Mouse (Mus musculus) heart, postnatal 0 days (tissue): Measurements from ENCODE around the gene Smad5. TPM values are rescaled to one million over a fixed set of nuclear protein-coding genes. Genes with fewer than 3 reads are reported as not detected.

Experiments
- ATAC-seq: fragments of 200-750 bp; cut with Nextera tagmentation; 2 replicates; pipeline ENCODE4 v1.8.0; 2017; ENCODE audit warnings: low read depth, moderate number of reproducible peaks, moderate library complexity; ENCODE audit not compliant: insufficient read depth
- DNase-seq: peaks from one replicate; pipeline ENCODE4 v3.0.0-alpha.2; 2016; ENCODE audit warnings: low spot score
- H3K27ac ChIP-seq: fragments of 300-500 bp; sonication (generic); 2 replicates; pipeline ENCODE4 v1.5.1; 2014; ENCODE audit warnings: low read depth, mild to moderate bottlenecking
- H3K27me3 ChIP-seq: fragments of 300-500 bp; sonication (generic); 2 replicates; pipeline ENCODE4 v1.6.1; 2014; ENCODE audit warnings: low read length, mixed read lengths; ENCODE audit not compliant: control insufficient read depth, insufficient read depth
- H3K36me3 ChIP-seq: fragments of 300-500 bp; sonication (generic); replicated peaks from 2 replicates; pipeline ENCODE4 v1.6.1; 2014; ENCODE audit warnings: low read length, mixed read lengths; ENCODE audit not compliant: control insufficient read depth, insufficient read depth
- H3K4me1 ChIP-seq: fragments of 300-500 bp; sonication (generic); 2 replicates; pipeline ENCODE4 v1.6.1; 2014; ENCODE audit warnings: antibody characterized with exemption; ENCODE audit not compliant: control insufficient read depth, insufficient read depth
- H3K4me2 ChIP-seq: fragments of 300-500 bp; sonication (generic); 2 replicates; pipeline ENCODE4 v1.6.1; 2014; ENCODE audit warnings: low read depth, mild to moderate bottlenecking, low read length, moderate library complexity
- H3K4me3 ChIP-seq: fragments of 300-500 bp; sonication (generic); 2 replicates; pipeline ENCODE4 v1.5.1; 2014; ENCODE audit warnings: low read depth, low read length
- H3K9ac ChIP-seq: fragments of 300-500 bp; sonication (generic); replicated peaks from 2 replicates; pipeline ENCODE4 v1.6.1; 2014; ENCODE audit warnings: low read depth, low read length, mixed read lengths
- H3K9me3 ChIP-seq: fragments of 300-500 bp; sonication (generic); replicated peaks from 2 replicates; pipeline ENCODE4 v1.6.1; 2016; ENCODE audit warnings: low read length; ENCODE audit not compliant: control insufficient read depth
- CTCF ChIP-seq: IDR thresholded peaks from 2 replicates; pipeline ENCODE4 v1.5.1; 2016; ENCODE audit warnings: antibody characterized with exemption, control low read depth, low read depth
- EP300 ChIP-seq: IDR thresholded peaks from 2 replicates; pipeline ENCODE4 v1.6.1; 2016; ENCODE audit warnings: antibody characterized with exemption, low read depth
- WGBS: fragments of 180-500 bp; shearing (Covaris S2); extraction: QIAGEN DNeasy Blood & Tissue Kit; methylation state at CpG from one replicate; pipeline ENCODE4 v1.1.7; 2014; 5-methylcytosine and 5-hydroxymethylcytosine counted together
- polyA plus RNA-seq: library from polyadenylated mRNA; unstranded; fragments of >200 nt; fragmentation: Nextera tagmentation; extraction: Ambion mirVana; gene quantifications from 2 replicates; pipeline ENCODE4 v1.2.1, GENCODE M21; 2015
- total RNA-seq: library from RNA; depleted of rRNA; stranded (reverse); fragments of >200 nt; gene quantifications from 2 replicates; pipeline ENCODE4 v1.2.3, GENCODE M21; 2014; ENCODE audit warnings: low replicate concordance

Gene Smad5
- total and polyA plus RNA-seq, 2 experiments from 2014 or later = 12.0 to 36.9 TPM

DNA sequence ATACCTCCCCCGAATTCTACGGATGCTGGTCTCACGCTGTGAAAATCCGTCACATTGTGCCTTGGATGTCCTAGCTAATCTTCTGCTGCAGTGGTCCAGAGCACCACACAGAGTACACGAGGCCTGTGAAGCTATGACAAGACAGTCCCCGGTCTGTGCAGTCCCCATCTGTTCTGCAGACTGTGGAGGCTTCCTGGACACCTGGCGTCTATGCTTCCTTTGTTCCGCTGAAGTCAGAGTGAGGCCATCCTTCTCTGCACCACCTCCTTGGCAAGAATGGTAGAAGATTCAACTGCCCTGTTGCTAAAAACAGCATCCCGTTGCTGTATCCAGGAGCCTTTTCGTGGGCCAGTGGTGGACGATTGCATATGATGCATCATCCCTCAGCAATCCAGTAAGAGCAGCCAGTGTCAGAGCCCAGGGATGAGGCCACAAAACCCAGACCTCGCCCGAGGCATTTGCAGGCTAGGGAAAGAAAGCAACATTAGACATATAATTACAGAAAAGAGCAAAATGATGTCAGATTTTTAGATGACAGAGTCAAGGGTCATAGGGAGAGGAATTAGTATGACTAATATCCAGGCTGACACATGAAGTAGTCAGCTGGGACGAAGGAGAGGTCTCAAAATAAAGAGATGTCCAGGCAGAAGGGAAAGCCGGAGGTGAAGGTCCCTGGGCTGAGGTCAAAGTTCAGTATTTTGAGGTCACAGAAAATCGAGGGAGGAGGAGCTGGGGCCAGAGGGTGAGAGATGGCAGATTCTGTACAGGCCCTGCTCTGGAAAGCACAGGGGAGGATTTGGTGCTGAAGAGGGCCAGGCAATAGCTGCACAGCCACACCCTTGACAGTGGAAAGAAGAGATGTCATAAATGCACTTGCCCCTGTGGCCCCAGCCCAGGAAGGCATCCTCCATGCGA, 38.3 kb upstream of the Smad5 start:
- ATAC-seq (no peak), DNase-seq (no peak)
- no peaks in the 10 kb centered on the region for H3K27me3 ChIP-seq
- no peak overlapping the region for H3K4me2 ChIP-seq
- no peak for TF ChIP-seq EP300
- TF ChIP-seq CTCF = no peak
- H3K9me3 ChIP-seq = no peaks in the 10 kb centered on the region
- H3K9ac ChIP-seq = no peak overlapping the region
- no peaks in the 10 kb centered on the region for H3K36me3 ChIP-seq
- no peak overlapping the region for H3K4me3 ChIP-seq
- H3K4me1 ChIP-seq = peaks cover 22% of the 10 kb centered on the region
- WGBS = 65% methylated on average over 17 of the region's 17 CpGs
- no peak overlapping the region for H3K27ac ChIP-seq

DNA sequence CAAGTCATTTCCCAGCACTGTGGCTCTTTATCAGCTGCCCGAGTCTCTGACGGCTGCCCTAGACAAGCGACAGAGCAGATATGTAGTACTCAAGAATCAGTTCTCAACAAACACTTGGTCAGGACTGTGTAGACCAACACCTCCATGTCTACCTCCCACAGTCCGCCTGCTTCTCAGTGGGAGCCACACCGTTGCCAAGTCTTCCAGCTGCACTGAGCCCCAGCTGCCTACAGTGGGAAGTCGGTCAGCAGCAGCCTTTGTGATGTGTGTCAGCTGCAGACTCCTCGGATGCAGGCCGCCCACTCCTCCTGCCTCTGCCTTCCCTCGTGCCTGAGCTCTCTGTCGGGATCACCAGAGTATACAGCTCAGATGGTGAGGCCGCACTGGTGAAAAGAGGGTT, 31.6 kb upstream of the Smad5 start:
- DNase-seq (no peak), ATAC-seq (no peak)
- Histone ChIP-seq H3K9ac (no peak overlapping the region), H3K4me1 (no peaks in the 10 kb centered on the region), H3K4me3 (no peak overlapping the region), H3K27me3 (no peaks in the 10 kb centered on the region), H3K4me2 (no peak overlapping the region), H3K36me3 (no peaks in the 10 kb centered on the region), H3K27ac (no peak overlapping the region), H3K9me3 (no peaks in the 10 kb centered on the region)
- TF ChIP-seq CTCF (no peak), EP300 (no peak)
- WGBS = 35% methylated on average over 11 of the region's 11 CpGs

DNA sequence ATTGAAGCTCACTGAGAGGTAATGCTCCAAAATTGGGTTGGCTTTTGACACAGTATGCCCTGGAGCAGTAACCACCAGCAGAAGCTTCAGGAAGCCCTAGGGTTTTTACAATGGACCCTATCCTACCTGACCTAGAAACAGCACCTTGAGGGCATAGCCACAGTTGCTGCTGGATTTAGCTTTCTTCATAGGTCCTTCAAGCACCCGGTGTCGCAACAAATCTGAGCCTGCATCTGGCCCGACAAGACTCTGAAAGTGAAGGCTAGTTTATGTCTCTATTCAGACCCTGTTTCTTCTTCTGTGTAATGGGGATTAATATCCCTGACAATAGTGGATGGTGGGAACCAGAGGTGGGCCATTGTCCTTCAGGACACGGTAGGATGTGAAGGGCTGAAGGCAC, 25.1 kb upstream of the Smad5 start:
- 63% methylated on average over 4 of the region's 4 CpGs for WGBS

DNA sequence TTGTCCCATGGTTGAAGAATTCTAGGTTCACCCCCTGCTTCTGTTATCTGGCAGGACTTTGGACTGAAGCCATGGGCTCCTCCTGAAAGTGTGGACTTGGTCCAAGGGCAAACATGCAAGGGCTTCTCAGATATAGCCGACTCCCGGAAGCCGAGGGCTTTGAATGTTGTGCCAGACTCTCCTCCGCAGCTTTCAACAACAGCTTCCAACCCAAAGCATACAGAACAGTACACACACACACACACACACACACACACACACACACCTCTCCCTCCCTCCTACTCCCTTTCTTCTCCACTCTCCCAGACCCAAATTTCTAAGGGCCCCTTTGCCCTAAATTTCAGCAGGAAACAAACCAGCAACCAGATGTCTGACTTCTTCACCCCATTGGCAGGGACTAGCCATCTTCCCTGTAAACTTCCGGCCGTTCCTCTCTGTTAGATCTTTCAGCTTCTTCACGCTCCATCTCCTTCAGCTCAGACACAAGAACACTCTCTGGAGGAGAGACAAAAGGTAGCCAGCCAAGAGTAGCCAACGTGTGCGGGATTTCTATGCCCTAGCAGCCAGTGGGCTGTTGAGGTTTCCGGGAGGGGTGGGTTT, 24.5 kb upstream of the Smad5 start:
- ATAC-seq = peak; percentile 76
- Histone ChIP-seq H3K9ac (no peak overlapping the region), H3K4me2 (no peak overlapping the region), H3K9me3 (no peaks in the 10 kb centered on the region), H3K36me3 (no peaks in the 10 kb centered on the region), H3K4me1 (peaks cover 24% of the 10 kb centered on the region), H3K27ac (peak overlapping the region; percentile 59), H3K27me3 (no peaks in the 10 kb centered on the region), H3K4me3 (no peak overlapping the region)
- WGBS = 20% methylated on average over 10 of the region's 10 CpGs
- TF ChIP-seq EP300 (peak; percentile 27; the same call in 1 of the 2 replicates), CTCF (no peak)
- peak; percentile 76 for DNase-seq

More for the DNA sequence above, 25.1 kb upstream of the Smad5 start:
- no peak overlapping the region for H3K9ac ChIP-seq
- no peak overlapping the region for H3K4me3 ChIP-seq
- H3K36me3 ChIP-seq = no peaks in the 10 kb centered on the region
- TF ChIP-seq CTCF (no peak), EP300 (no peak)
- no peak for DNase-seq
- H3K27ac ChIP-seq = peak overlapping the region; percentile 59; the same call in 1 of the 2 replicates
- H3K4me1 ChIP-seq = peaks cover 24% of the 10 kb centered on the region
- no peaks in the 10 kb centered on the region for H3K9me3 ChIP-seq
- no peak for ATAC-seq
- no peaks in the 10 kb centered on the region for H3K27me3 ChIP-seq
- no peak overlapping the region for H3K4me2 ChIP-seq

DNA sequence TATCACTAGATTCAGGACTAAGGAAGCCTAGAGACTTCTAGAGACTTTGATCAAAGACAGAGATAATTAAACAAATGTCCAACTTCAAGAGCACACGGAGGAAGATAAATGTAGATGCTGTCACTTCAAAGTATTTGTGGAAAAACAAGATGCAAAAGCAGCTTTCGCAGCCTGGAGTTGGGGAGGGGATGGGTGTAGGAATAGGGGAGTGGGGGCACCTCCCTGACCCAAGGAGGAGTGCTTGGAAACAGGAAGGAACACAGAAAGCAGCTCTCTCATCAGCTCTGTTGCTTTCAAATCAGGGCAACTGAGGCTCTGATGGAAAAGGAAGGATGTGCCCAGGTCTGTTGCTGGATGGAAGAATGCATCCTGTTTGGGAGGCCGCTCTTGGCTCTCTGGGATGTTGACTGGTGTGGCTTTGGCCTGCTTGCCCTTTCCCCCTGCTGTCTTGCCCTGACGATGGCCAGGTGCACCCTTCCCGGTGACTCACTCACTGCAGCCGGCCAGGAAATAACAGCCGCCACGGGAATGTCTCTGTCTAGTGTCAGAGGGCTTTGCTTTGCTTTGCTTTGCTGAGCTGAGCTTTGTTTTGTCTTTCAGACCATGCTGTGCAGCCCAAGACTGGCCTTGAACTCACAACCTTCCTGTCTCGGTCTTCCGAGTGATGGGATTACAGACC, 23.8 kb upstream of the Smad5 start:
- Histone ChIP-seq H3K9ac (no peak overlapping the region), H3K4me3 (no peak overlapping the region), H3K9me3 (no peaks in the 10 kb centered on the region), H3K36me3 (no peaks in the 10 kb centered on the region), H3K4me1 (peaks cover 24% of the 10 kb centered on the region), H3K27me3 (no peaks in the 10 kb centered on the region), H3K27ac (peak overlapping the region; percentile 59), H3K4me2 (no peak overlapping the region)
- DNase-seq = peak; percentile 38
- peak; percentile 70 for ATAC-seq
- no peak for TF ChIP-seq EP300
- no peak for TF ChIP-seq CTCF
- 36% methylated on average over 10 of the region's 10 CpGs for WGBS
